Mouse (Mus musculus) testis, adult 2 months (tissue): ENCODE measurements around the gene Bckdhb.

ENCODE experiments used
- CTCF ChIP-seq: fragments of 200-500 bp; IDR thresholded peaks from 2 replicates; pipeline ENCODE4 v1.5.1; 2012; ENCODE audit warnings: low read depth, mild to moderate bottlenecking, inconsistent platforms, low read length, moderate library complexity; ENCODE audit not compliant: control insufficient read depth, insufficient read depth, insufficient replicate concordance
- POLR2A ChIP-seq: fragments of 200-500 bp; IDR thresholded peaks from 2 replicates; pipeline ENCODE4 v1.6.1; 2012; ENCODE audit warnings: low read depth, mild to moderate bottlenecking, inconsistent platforms, low read length, moderate library complexity; ENCODE audit not compliant: control insufficient read depth

GRCm38 (mm10) chr9:84050867-84051635 lies 126.1 kb downstream of the Bckdhb start:
- no peak for TF ChIP-seq CTCF
- no peak for TF ChIP-seq POLR2A
